Mouse (Mus musculus) heart, embryonic 16.5 days (tissue): ENCODE measurements at regions not wholly inside any gene's neighbourhood (a gene's known extent, or its start where the extent isn't known, plus 50 kb on each side); places are given as distances from the start of the nearest gene placed in this dataset.

Experiments used
- ATAC-seq: fragments of 200-750 bp; cut with Nextera tagmentation; replicated peaks from 2 replicates; pipeline ENCODE4 v1.8.0; 2017; ENCODE audit warnings: moderate number of reproducible peaks; ENCODE audit not compliant: insufficient read depth, low FRiP score; ENCODE audit errors: extremely low read depth
- H3K27ac ChIP-seq: fragments of 300-500 bp; sonication (generic); 2 replicates; pipeline ENCODE4 v1.5.1; 2014; ENCODE audit warnings: mild to moderate bottlenecking, low read length, control low read depth, moderate library complexity
- H3K27me3 ChIP-seq: fragments of 300-500 bp; sonication (generic); 2 replicates; pipeline ENCODE4 v1.6.1; 2014; ENCODE audit warnings: low read length, mixed read lengths; ENCODE audit not compliant: control insufficient read depth, insufficient read depth
- H3K36me3 ChIP-seq: fragments of 300-500 bp; sonication (generic); 2 replicates; pipeline ENCODE4 v1.6.1; 2014; ENCODE audit not compliant: control insufficient read depth, insufficient read depth
- H3K4me1 ChIP-seq: fragments of 300-500 bp; sonication (generic); 2 replicates; pipeline ENCODE4 v1.6.1; 2014; ENCODE audit warnings: low read length, mixed read lengths; ENCODE audit not compliant: control insufficient read depth, insufficient read depth
- H3K4me2 ChIP-seq: fragments of 300-500 bp; sonication (generic); 2 replicates; pipeline ENCODE4 v1.6.1; 2014; ENCODE audit warnings: low read depth, mild to moderate bottlenecking, control low read depth, low read length
- H3K4me3 ChIP-seq: fragments of 300-500 bp; sonication (generic); 2 replicates; pipeline ENCODE4 v1.5.1; 2014; ENCODE audit warnings: mild to moderate bottlenecking, control low read depth, low read length
- H3K9ac ChIP-seq: fragments of 300-500 bp; sonication (generic); 2 replicates; pipeline ENCODE4 v1.6.1; 2014; ENCODE audit warnings: low read length, control low read depth
- H3K9me3 ChIP-seq: fragments of 300-500 bp; sonication (generic); replicated peaks from 2 replicates; pipeline ENCODE4 v1.6.1; 2016; ENCODE audit warnings: low read length; ENCODE audit not compliant: control insufficient read depth
- WGBS: fragments of 180-500 bp; shearing (Covaris S2); extraction: QIAGEN DNeasy Blood & Tissue Kit; methylation state at CpG from one replicate; pipeline ENCODE4 v1.1.7; 2014; 5-methylcytosine and 5-hydroxymethylcytosine counted together

DNA sequence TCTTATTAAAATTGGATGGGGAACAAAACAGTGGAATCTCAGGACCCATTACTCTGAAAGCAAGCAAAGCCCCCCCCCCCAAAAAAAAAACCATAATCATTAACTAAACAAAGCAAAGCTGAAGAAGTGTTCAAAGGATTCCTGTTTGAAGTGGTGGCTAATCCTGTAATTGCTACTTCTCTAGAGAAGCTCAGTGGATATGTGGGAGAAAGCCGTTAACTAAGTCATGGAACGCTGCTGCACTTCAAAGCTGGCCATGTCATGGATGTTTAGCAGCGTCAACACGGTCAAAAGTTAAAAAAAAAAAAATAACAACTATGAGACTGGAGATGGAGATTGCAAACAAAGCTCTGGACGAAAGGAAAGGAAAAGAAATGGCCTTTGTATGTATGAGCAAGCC lies 305.3 kb upstream of the Slc35b3 start:
- Histone ChIP-seq H3K4me1 (no peaks in the 10 kb centered on the region), H3K27ac (no peak overlapping the region), H3K36me3 (no peaks in the 10 kb centered on the region), H3K9ac (no peak overlapping the region), H3K9me3 (no peaks in the 10 kb centered on the region), H3K4me2 (no peak overlapping the region), H3K4me3 (no peak overlapping the region), H3K27me3 (no peaks in the 10 kb centered on the region)
- WGBS = 73% methylated on average over 5 of the region's 5 CpGs
- ATAC-seq = no peak

DNA sequence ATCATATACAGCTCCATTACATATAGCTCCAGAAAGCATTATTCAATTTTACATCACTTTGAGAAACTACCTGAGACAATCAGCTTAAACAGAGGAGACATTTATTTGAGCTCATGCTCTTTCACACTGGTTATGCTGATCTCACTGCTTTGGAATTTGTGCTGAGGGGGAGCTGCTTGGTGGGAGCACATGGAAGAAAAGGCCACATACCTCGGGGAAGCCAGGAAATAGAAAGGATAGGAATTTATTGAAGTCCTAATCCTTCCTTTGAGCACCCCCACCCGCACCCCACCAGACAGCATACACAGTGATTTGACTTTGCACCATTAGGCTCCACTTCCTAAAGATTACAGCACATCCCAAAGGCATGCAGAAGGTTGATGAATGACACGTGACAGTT lies 296.0 kb upstream of the Slc35b3 start:
- ATAC-seq = no peak
- H3K4me2 ChIP-seq = no peak overlapping the region
- H3K9ac ChIP-seq = no peak overlapping the region
- H3K4me1 ChIP-seq = no peaks in the 10 kb centered on the region
- H3K4me3 ChIP-seq = no peak overlapping the region
- no peaks in the 10 kb centered on the region for H3K9me3 ChIP-seq
- no peak overlapping the region for H3K27ac ChIP-seq
- 28% methylated on average over 3 of the region's 3 CpGs for WGBS
- H3K27me3 ChIP-seq = no peaks in the 10 kb centered on the region
- H3K36me3 ChIP-seq = no peaks in the 10 kb centered on the region

DNA sequence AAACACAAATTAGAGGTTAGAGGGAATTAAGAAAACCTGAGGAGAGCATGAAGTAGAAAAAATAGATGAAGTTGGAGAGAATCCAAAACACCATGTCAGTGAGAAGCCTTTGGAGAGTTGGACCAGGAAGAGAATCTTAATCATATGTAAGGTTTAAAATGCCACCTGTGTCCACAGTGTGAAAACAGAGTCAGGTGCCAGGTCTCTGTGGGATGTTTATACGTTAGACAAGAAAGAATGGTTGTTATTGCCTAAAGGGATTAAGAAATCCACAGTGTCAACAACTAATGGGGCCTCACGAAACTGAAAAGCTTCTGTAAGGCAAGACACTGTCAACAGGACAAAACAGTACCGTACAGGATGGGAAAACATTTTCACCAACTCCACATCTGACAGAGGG lies 294.7 kb upstream of the Slc35b3 start:
- WGBS = 71% methylated on average over 3 of the region's 3 CpGs
- Histone ChIP-seq H3K27ac (no peak overlapping the region), H3K4me3 (no peak overlapping the region), H3K9ac (no peak overlapping the region), H3K36me3 (no peaks in the 10 kb centered on the region), H3K4me1 (no peaks in the 10 kb centered on the region), H3K4me2 (no peak overlapping the region), H3K27me3 (no peaks in the 10 kb centered on the region), H3K9me3 (no peaks in the 10 kb centered on the region)
- ATAC-seq = no peak

DNA sequence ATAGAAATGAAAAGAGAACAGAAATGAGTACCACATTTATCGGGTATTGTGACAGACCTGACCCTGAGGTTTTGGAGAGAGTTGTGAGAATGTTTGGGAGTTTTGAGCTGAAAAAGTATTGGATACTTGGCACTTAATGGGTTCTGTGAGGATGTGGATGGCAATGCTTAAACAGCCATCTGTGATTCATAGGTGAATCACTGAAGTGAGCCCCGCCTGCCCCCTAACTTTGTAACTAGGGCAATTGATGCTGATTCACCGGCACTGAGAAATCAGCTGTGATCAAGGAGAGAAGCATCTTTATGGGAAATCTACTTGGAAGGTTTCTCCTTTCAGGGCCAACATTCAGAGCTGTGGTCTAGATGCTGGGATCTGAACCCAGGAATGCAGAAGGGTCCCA lies 291.9 kb upstream of the Slc35b3 start:
- H3K36me3 ChIP-seq = no peaks in the 10 kb centered on the region
- no peaks in the 10 kb centered on the region for H3K4me1 ChIP-seq
- H3K27ac ChIP-seq = no peak overlapping the region
- ATAC-seq = no peak
- no peak overlapping the region for H3K4me2 ChIP-seq
- no peaks in the 10 kb centered on the region for H3K9me3 ChIP-seq
- no peaks in the 10 kb centered on the region for H3K27me3 ChIP-seq
- WGBS = 83% methylated on average over 3 of the region's 3 CpGs
- H3K4me3 ChIP-seq = no peak overlapping the region
- no peak overlapping the region for H3K9ac ChIP-seq

GRCm38 (mm10) chr13:39250096-39250495 lies 289.4 kb upstream of the Slc35b3 start:
- ATAC-seq = no peak
- H3K27me3 ChIP-seq = no peaks in the 10 kb centered on the region
- no peak overlapping the region for H3K4me2 ChIP-seq
- no peaks in the 10 kb centered on the region for H3K36me3 ChIP-seq
- H3K27ac ChIP-seq = no peak overlapping the region
- 74% methylated on average over 4 of the region's 4 CpGs for WGBS
- no peaks in the 10 kb centered on the region for H3K9me3 ChIP-seq
- no peak overlapping the region for H3K9ac ChIP-seq
- no peaks in the 10 kb centered on the region for H3K4me1 ChIP-seq
- H3K4me3 ChIP-seq = no peak overlapping the region

- Histone ChIP-seq H3K27ac (no peak overlapping the region), H3K27me3 (no peaks in the 10 kb centered on the region), H3K4me2 (no peak overlapping the region), H3K9me3 (no peaks in the 10 kb centered on the region), H3K4me1 (no peaks in the 10 kb centered on the region), H3K4me3 (no peak overlapping the region), H3K36me3 (no peaks in the 10 kb centered on the region), H3K9ac (no peak overlapping the region)
- 71% methylated on average over 4 of the region's 4 CpGs for WGBS
- no peak for ATAC-seq
Observed at GRCm38 (mm10) chr13:39226829-39227228, 266.2 kb upstream of the Slc35b3 start.

DNA sequence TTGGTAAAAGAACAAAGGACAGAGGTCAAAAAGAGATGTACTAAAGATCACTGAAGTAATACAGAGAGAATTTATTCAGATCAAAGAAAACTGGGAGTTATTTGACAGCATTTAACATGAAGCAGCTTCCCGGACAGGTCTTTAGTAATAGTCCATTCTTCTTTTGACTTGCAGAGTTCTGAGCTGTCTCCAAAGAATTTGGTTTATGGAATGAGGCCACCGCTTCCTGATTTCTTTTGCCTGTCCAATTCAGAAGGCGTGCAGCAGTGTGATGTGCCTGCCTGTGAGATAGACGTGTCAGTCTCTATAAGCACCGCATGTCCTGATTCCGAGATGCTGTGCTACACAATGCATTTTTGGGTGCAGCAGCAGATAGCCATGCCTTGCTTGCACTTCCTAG lies 265.0 kb upstream of the Slc35b3 start:
- WGBS = 53% methylated on average over 6 of the region's 6 CpGs

DNA sequence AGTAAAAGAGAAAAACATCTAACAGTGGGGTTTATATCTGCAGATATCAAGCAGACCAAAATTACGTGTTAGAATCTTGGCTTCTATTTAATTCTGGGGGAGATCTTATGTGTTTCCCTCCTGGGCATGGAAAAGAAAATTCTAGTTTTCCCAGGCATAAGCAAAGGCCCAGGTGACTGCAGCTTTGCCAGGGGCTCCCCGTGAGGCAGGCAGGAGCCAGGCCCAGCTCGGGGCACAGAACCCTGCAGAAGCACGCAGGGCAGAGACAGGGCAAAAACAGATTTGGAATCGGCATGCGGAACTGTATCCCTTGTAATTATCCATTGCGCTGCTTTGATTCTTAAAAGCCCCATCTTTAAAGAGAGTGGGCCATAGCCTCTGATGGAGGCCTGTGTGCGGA lies 250.4 kb upstream of the Slc35b3 start:
- Histone ChIP-seq H3K9ac (no peak overlapping the region), H3K36me3 (no peaks in the 10 kb centered on the region), H3K4me2 (no peak overlapping the region), H3K4me3 (no peak overlapping the region), H3K27ac (no peak overlapping the region), H3K9me3 (no peaks in the 10 kb centered on the region), H3K4me1 (no peaks in the 10 kb centered on the region), H3K27me3 (no peaks in the 10 kb centered on the region)
- ATAC-seq = no peak
- WGBS = 88% methylated on average over 8 of the region's 8 CpGs

More for the DNA sequence above, 265.0 kb upstream of the Slc35b3 start:
- Histone ChIP-seq H3K4me1 (no peaks in the 10 kb centered on the region), H3K9ac (no peak overlapping the region), H3K27ac (no peak overlapping the region), H3K27me3 (no peaks in the 10 kb centered on the region), H3K4me3 (no peak overlapping the region), H3K36me3 (no peaks in the 10 kb centered on the region), H3K4me2 (no peak overlapping the region), H3K9me3 (no peaks in the 10 kb centered on the region)
- ATAC-seq = no peak

DNA sequence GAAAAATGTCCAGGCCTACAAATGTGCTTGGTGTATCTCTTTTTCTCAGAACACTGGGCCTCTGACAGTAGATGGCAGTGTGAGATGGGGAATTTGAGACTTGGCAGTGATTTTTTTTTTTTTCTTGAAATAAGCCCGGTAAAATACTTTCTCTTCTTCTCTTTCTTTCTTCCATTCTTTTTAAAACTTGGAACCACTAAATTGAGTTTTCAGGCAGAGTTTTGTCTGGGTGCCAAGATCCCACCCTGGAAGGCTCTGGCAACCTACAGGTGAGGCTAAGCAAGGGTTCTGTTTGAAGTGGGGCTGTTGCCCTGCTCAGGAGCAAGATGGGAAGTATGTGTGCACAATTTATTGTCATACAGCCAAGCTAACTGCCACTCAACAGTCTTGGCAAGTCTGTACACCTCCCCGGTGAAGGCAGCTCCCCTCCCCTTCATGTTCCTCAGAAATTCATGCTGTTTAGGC lies 223.1 kb upstream of the Slc35b3 start:
- Histone ChIP-seq H3K4me3 (0 out of 2 replicates have a peak overlapping the region, but pooled peaks have one; percentile 18), H3K9me3 (no peaks in the 10 kb centered on the region), H3K4me2 (peak overlapping the region; percentile 53), H3K27me3 (no peaks in the 10 kb centered on the region), H3K9ac (peak overlapping the region; percentile 11; the same call in 1 of the 2 replicates), H3K4me1 (0 out of 2 replicates have a peak, but pooled peaks cover 2% of the 10 kb centered on the region), H3K27ac (no peak overlapping the region), H3K36me3 (no peaks in the 10 kb centered on the region)
- 21% methylated on average over 2 of the region's 2 CpGs for WGBS
- no peak for ATAC-seq

GRCm38 (mm10) chr13:39161980-39162379 lies 201.3 kb upstream of the Slc35b3 start:
- no peak overlapping the region for H3K4me2 ChIP-seq
- no peak for ATAC-seq
- WGBS = 48% methylated on average over 2 of the region's 2 CpGs
- H3K9ac ChIP-seq = no peak overlapping the region
- H3K9me3 ChIP-seq = no peaks in the 10 kb centered on the region
- no peaks in the 10 kb centered on the region for H3K36me3 ChIP-seq
- no peak overlapping the region for H3K4me3 ChIP-seq
- no peak overlapping the region for H3K27ac ChIP-seq
- H3K4me1 ChIP-seq = no peaks in the 10 kb centered on the region
- H3K27me3 ChIP-seq = no peaks in the 10 kb centered on the region
